Mouse (Mus musculus): ENCODE data around the gene Gm20604.

Gm20604 gene

DNA sequence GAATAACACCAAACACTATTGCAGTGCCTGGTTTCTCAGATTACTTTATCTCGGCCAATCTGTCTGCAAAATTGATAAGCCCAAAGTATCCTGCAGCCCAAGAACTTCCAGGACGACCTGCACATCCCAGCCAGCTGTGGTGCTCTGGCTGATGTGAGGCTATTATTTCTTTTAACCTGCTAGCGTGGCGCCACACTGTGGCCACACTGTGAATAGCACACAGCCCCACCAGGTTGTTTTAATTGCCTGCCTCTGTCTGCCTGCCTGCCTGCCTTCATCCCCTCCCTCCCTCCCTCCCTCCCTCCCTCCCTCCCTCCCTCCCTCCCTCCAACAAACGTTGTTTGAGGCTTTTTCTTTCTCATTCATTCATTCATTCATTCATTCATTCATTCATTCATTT is 25.1 kb downstream of the Gm20604 start:
- Histone ChIP-seq H3K4me1 (replicated peaks; ENCODE audit: low read depth, low read length) (peaks cover 48% of the 10 kb centered on the region), H3K4me3 (replicated peaks; ENCODE audit: low read length) (no peak overlapping the region), H3K36me3 (ENCODE audit: insufficient read depth, low read length) (no peaks in the 10 kb centered on the region), H3K27me3 (ENCODE audit: insufficient read depth, low read length) (no peaks in the 10 kb centered on the region), H3K9me3 (ENCODE audit: low read length) (no peaks in the 10 kb centered on the region)
- no peak for TF ChIP-seq NANOG (IDR thresholded peaks at IDR 0.05; ENCODE audit: borderline replicate concordance, low read length)
- peak; percentile 88 for TF ChIP-seq CTCF (conservative IDR thresholded peaks at IDR 0.05; ENCODE audit: low read length)

DNA sequence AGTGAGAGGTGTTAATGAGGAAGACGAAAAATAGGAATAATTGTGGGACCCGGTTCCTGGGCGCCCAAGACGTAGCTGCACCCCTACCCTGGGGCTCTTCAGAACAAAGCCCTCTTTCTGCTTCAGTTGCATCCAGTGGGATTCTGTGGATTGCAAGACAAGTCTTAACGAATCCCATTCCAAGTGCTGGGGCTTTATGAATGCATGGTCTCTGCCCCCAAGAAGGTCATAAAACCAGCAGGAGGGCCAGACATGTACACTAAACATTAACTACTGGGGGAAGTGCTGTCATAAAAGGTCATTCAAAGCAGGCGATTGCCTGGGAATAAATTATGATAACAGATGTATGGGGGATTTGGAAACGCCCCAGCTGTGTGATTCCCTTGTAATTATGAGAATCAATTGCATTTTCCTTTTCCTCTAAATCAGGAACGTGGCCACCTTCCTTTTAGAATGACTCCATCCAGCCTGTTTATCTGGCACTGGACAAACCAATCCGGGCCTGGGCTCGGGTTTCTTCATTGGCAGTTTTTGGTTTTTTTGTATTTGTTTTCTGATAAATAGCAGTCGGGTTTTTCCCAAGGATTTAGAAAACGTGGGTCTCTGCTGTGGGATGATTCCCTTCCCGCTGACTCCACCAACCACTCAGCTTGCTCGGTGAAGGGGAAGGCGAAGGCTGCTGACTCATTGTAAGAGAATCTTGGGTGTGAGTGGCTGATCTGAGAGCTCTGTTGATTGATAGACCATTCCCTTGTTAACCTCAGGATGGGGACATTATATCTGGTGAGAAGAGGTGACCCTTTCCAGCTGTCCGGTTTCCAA is 27.5 kb downstream of the Gm20604 start:
- H3K4me1 ChIP-seq (replicated peaks; ENCODE audit: low read depth, low read length), result peaks cover 71% of the 10 kb centered on the region
- H3K9me3 ChIP-seq (ENCODE audit: low read length), result no peaks in the 10 kb centered on the region
- H3K4me3 ChIP-seq (replicated peaks; ENCODE audit: low read length), result peak overlapping the region; percentile 51
- TF ChIP-seq NANOG (IDR thresholded peaks at IDR 0.05; ENCODE audit: borderline replicate concordance, low read length) (no peak), CTCF (conservative IDR thresholded peaks at IDR 0.05; ENCODE audit: low read length) (no peak), POU5F1 (IDR thresholded peaks at IDR 0.05; ENCODE audit: borderline replicate concordance, low read length) (no peak)
- H3K27me3 ChIP-seq (ENCODE audit: insufficient read depth, low read length), result no peaks in the 10 kb centered on the region
- H3K36me3 ChIP-seq (ENCODE audit: insufficient read depth, low read length), result no peaks in the 10 kb centered on the region

DNA sequence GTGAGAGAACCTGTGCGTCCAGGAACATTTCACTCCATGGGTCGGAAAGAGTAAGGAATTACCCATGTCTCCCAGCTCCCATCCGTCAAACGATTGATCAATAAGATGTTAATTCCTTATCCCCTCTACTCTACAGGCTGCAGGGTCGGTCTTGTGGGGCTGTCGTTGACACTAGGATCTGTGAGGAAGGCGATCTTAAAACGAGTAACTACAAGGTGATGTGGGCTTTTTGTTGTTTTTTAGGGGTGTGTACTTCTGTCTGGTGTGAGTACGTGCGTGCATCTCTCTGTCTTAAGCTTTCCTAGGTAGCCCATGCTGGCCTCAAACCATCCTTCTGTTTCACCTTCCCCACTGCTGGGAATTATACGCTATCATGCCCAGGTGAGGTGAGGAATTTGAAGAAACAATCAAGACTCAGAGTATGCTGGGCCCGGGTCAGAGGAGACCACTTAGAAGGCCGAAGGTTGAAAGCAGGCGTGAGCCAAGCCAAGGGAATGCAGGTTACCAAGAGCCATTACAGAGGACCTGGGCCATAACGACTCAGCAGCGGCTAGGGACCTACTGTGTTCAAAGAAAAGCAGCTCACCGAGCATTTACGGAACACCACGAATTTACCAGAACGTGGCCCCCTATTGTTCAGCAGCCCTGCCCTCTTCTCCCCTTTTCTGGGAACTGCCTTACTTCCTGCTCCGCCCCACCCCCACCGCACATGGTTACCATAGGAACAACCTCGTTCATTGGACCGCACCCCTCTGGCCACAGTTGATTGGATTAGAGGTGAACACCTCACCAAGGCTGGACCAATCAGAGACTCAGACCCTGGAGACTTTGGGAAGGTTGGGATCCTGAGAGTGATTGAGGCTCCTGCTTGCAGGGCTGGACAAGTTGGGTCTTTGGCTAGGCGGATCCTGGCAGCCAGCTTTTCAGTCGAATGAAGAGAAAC is 28.3 kb downstream of the Gm20604 start:
- H3K9me3 ChIP-seq (ENCODE audit: low read length), result no peaks in the 10 kb centered on the region

GRCm38 (mm10) chr12:102725761-102726175 is 32.7 kb downstream of the Gm20604 start:
- H3K36me3 ChIP-seq (ENCODE audit: insufficient read depth, low read length), result no peaks in the 10 kb centered on the region
- TF ChIP-seq CTCF (conservative IDR thresholded peaks at IDR 0.05; ENCODE audit: low read length) (no peak), NANOG (IDR thresholded peaks at IDR 0.05; ENCODE audit: borderline replicate concordance, low read length) (no peak), POU5F1 (IDR thresholded peaks at IDR 0.05; ENCODE audit: borderline replicate concordance, low read length) (no peak)

More for the DNA sequence above, 28.3 kb downstream of the Gm20604 start:
- H3K4me1 ChIP-seq (replicated peaks; ENCODE audit: low read depth, low read length), result peaks cover 80% of the 10 kb centered on the region
- TF ChIP-seq POU5F1 (IDR thresholded peaks at IDR 0.05; ENCODE audit: borderline replicate concordance, low read length) (no peak), CTCF (conservative IDR thresholded peaks at IDR 0.05; ENCODE audit: low read length) (no peak), NANOG (IDR thresholded peaks at IDR 0.05; ENCODE audit: borderline replicate concordance, low read length) (no peak)
- no peaks in the 10 kb centered on the region for H3K27me3 ChIP-seq (ENCODE audit: insufficient read depth, low read length)
- peak overlapping the region; percentile 51 for H3K4me3 ChIP-seq (replicated peaks; ENCODE audit: low read length)
- H3K36me3 ChIP-seq (ENCODE audit: insufficient read depth, low read length), result no peaks in the 10 kb centered on the region

DNA sequence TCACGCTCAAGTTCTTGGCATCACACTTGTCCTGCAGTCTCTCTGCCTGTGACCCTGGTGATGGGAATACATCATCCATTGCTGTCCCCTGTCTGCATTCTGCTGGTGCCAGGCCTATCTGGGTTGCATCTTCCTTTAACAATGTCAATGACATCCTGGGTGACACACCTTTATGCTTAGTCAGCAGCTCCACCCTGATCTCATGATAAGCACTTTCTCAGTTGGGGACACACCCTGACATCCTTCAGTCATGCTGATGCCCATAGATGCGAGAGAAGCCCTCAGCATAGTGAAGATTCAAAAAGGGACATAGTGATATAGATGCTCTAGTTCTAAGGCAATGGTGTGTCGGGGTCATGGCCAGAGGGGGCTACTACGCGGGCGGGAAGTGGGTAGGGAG is 33.3 kb downstream of the Gm20604 start:
- Histone ChIP-seq H3K36me3 (ENCODE audit: insufficient read depth, low read length) (no peaks in the 10 kb centered on the region), H3K9me3 (ENCODE audit: low read length) (no peaks in the 10 kb centered on the region), H3K4me1 (replicated peaks; ENCODE audit: low read depth, low read length) (peaks cover 97% of the 10 kb centered on the region), H3K4me3 (replicated peaks; ENCODE audit: low read length) (peak overlapping the region; percentile 53; the same call in 1 of the 2 replicates), H3K27me3 (ENCODE audit: insufficient read depth, low read length) (no peaks in the 10 kb centered on the region)
- no peak for TF ChIP-seq NANOG (IDR thresholded peaks at IDR 0.05; ENCODE audit: borderline replicate concordance, low read length)
- no peak for TF ChIP-seq POU5F1 (IDR thresholded peaks at IDR 0.05; ENCODE audit: borderline replicate concordance, low read length)
- TF ChIP-seq CTCF (conservative IDR thresholded peaks at IDR 0.05; ENCODE audit: low read length), result no peak

More at GRCm38 (mm10) chr12:102725761-102726175, 32.7 kb downstream of the Gm20604 start:
- Histone ChIP-seq H3K4me1 (replicated peaks; ENCODE audit: low read depth, low read length) (peaks cover 94% of the 10 kb centered on the region), H3K27me3 (ENCODE audit: insufficient read depth, low read length) (no peaks in the 10 kb centered on the region), H3K9me3 (ENCODE audit: low read length) (no peaks in the 10 kb centered on the region), H3K4me3 (replicated peaks; ENCODE audit: low read length) (peak overlapping the region; percentile 53)

- no peaks in the 10 kb centered on the region for H3K27me3 ChIP-seq (ENCODE audit: insufficient read depth, low read length)
- TF ChIP-seq CTCF (conservative IDR thresholded peaks at IDR 0.05; ENCODE audit: low read length) (no peak), NANOG (IDR thresholded peaks at IDR 0.05; ENCODE audit: borderline replicate concordance, low read length) (no peak), POU5F1 (IDR thresholded peaks at IDR 0.05; ENCODE audit: borderline replicate concordance, low read length) (no peak)
- no peak overlapping the region for H3K4me3 ChIP-seq (replicated peaks; ENCODE audit: low read length)
- no peaks in the 10 kb centered on the region for H3K36me3 ChIP-seq (ENCODE audit: insufficient read depth, low read length)
- peaks cover 97% of the 10 kb centered on the region for H3K4me1 ChIP-seq (replicated peaks; ENCODE audit: low read depth, low read length)
- no peaks in the 10 kb centered on the region for H3K9me3 ChIP-seq (ENCODE audit: low read length)
Measured at GRCm38 (mm10) chr12:102723861-102724260, 34.6 kb downstream of the Gm20604 start.

DNA sequence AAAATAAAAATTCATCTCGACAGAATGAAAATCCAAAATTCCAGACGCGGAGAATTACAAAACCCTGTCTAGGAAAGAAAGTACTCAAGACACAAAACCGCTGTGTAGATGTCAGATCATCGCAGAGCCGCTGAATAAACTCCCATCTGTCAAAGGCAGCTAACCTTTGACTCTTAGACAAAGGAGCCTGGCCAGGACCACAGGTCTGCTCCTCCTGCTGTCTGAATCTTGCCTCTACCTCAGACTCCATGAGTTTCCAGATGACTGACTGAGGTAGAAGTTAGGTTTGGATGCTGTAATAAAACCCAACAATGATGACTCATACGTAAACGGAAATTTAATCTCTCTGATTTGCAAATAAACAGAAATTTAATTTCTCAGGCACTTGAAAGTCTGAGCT is 35.5 kb downstream of the Gm20604 start:
- Histone ChIP-seq H3K27me3 (ENCODE audit: insufficient read depth, low read length) (no peaks in the 10 kb centered on the region), H3K36me3 (ENCODE audit: insufficient read depth, low read length) (no peaks in the 10 kb centered on the region), H3K4me1 (replicated peaks; ENCODE audit: low read depth, low read length) (peaks cover 97% of the 10 kb centered on the region), H3K4me3 (replicated peaks; ENCODE audit: low read length) (peak overlapping the region; percentile 57; the same call in 1 of the 2 replicates), H3K9me3 (ENCODE audit: low read length) (no peaks in the 10 kb centered on the region)
- TF ChIP-seq CTCF (conservative IDR thresholded peaks at IDR 0.05; ENCODE audit: low read length) (no peak), POU5F1 (IDR thresholded peaks at IDR 0.05; ENCODE audit: borderline replicate concordance, low read length) (no peak), NANOG (IDR thresholded peaks at IDR 0.05; ENCODE audit: borderline replicate concordance, low read length) (no peak)

GRCm38 (mm10) chr12:102722451-102722850 is 36.0 kb downstream of the Gm20604 start:
- peaks cover 97% of the 10 kb centered on the region for H3K4me1 ChIP-seq (replicated peaks; ENCODE audit: low read depth, low read length)
- H3K4me3 ChIP-seq (replicated peaks; ENCODE audit: low read length), result peak overlapping the region; percentile 57
- no peaks in the 10 kb centered on the region for H3K9me3 ChIP-seq (ENCODE audit: low read length)
- H3K27me3 ChIP-seq (ENCODE audit: insufficient read depth, low read length), result no peaks in the 10 kb centered on the region
- H3K36me3 ChIP-seq (ENCODE audit: insufficient read depth, low read length), result no peaks in the 10 kb centered on the region
- TF ChIP-seq CTCF (conservative IDR thresholded peaks at IDR 0.05; ENCODE audit: low read length) (no peak), NANOG (IDR thresholded peaks at IDR 0.05; ENCODE audit: borderline replicate concordance, low read length) (no peak), POU5F1 (IDR thresholded peaks at IDR 0.05; ENCODE audit: borderline replicate concordance, low read length) (no peak)
